Mouse (Mus musculus) left cerebral cortex, adult 9 months (tissue): ENCODE measurements at regions not wholly inside any gene's neighbourhood (a gene's known extent, or its start where the extent isn't known, plus 50 kb on each side); places are given as distances from the start of the nearest gene placed in this dataset.
A peak's percentile ranks its signal among the peaks of the same experiment; 100 is the strongest.

Experiments
- DNase-seq, 2 experiments: peaks; one replicate each; pipeline ENCODE4 v3.0.0; 2022; ENCODE audit warnings: low spot score in 2 of 2

DNA sequence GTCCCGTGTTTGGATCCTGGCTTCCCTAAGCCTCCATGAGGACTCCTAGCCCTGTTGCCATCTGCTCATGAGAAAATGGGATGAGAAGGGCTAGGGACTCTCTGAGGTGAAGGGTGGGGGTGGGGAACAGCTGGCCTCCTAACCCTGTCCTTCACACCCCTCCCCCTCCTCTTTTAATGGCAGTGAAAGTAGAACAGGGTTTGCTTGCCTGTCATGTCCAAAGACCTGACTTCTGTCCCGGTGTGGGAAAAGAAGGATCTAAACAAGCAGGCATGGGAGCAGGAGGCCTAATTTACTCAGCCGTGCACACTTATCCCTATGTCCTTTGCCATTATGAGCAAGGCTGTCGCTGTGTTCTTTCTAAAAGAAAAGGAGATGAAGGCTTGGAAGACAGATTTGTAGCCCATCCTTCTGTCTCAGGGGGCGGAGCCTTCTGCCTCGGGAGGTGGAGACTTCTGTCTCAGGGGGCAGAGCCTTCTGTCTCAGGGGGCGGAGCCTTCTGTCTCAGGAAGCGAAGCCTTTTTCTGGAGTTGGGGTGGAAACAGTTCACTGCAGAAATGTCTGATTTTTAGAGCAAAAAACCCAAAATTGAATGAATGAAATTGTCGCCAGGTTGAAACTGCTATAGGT, 66.4 kb downstream of the Cmpk2 start:
- DNase-seq: no peak

GRCm38 (mm10) chr12:26534229-26535105, 65.5 kb downstream of the Cmpk2 start:
- no peak for DNase-seq

DNA sequence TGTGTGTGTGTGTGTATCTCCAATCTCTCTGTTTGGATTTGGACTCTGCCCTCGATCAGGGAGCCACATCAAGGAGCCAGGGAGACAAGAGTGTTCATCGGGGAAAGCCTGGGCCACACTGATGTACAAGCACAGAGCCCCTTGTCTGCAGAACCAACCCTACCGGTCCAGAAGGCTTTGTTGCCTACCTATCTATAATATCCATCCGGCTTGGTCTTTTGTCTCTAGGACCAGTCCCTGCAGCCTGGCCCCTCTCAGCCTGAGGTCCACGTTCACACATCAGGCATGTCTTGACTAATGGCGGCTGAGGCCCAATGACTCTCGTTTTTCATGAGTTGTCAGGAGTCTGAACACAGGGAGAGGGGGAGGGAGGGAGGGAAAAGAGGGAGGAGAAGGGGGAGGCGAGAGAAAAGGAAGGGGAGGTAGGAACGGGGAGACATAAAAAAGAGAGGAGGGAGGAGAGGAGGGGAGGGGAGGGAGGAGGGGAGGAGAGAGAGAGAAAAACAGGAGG, 64.7 kb downstream of the Cmpk2 start:
- DNase-seq: no peak

DNA sequence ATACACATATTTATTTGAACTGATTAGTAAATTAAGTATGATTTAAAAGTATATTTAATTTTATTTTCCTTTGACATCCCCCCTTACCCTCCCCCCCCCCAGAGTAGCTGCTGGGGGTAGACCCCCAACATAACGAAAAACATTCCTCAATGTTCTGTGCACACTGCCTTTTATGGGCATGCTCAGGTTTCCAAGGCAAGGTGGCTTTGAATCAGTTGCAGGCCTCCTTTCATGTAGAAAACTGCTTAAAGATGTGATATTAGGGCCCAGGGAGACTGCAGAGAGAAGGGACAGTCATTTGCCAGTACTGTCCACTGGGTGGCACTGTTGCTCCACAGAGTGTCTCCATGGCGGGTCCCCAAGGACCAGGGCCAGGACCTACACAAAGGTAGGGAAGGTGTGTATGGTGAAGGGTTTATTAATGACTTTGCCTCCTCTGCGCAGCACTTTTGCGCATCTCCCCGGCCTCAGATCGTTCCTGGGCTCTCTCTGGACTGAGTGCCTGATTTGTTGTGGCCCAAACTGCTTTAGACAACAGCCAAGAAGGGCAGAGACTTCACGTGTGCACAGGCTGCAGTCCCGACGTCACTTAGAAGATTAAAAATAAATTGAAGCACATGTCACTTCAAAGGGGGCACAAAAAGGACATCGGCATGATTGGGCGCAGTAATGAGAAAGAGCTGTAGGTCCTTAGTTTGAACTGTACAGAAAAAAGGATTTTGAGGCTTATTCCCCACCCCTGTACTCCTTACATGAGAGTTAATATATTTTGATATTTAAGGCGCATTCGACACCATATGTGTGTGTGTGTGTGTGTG, 64.0 kb downstream of the Cmpk2 start:
- peak; percentile 16 to 77 for DNase-seq

DNA sequence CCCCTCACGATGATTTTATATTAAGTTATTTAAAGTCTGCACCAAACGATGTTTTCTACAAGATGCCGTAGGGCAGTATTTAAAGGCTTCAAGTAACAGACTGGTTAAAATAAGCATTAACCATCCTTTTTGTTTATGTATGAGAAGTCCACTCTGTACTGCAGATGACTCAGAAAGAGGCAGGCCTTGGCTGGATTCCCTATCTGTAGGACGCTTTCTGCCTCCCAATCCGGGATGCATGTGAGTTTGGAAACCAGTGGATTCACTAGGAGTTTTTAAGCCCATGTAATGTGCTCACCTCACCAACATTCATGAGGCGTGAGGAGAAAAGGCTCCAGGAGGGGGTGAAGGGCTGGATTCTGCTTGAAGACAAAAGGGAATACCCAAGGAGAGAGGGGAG, 63.1 kb downstream of the Cmpk2 start:
- no peak for DNase-seq
